Mouse (Mus musculus): ENCODE measurements around the gene Arhgef10l.

GRCm38 (mm10) chr4:140469760-140470452 lies 195.9 kb downstream of the Arhgef10l start:
- TF ChIP-seq CTCF (IDR thresholded peaks at IDR 0.05; ENCODE audit: borderline replicate concordance, control insufficient read depth, extremely low read depth, insufficient read depth, low read length, poor library complexity) (no peak), POLR2A (IDR thresholded peaks at IDR 0.05; ENCODE audit: control insufficient read depth, extremely low read depth, insufficient read depth, low read length, poor library complexity) (no peak)

Data from thymus, adult 2 months (tissue).